Mouse (Mus musculus) heart, embryonic 13.5 days (tissue): ENCODE results near the gene Grap2. TPM values are rescaled to one million over a fixed set of nuclear protein-coding genes. Genes with fewer than 3 reads are reported as not detected.

Source experiments
- ATAC-seq: fragments of 200-750 bp; cut with Nextera tagmentation; 2 replicates; pipeline ENCODE4 v1.8.0; 2017; ENCODE audit warnings: moderate TSS enrichment; ENCODE audit not compliant: insufficient number of reproducible peaks, low FRiP score, low TSS enrichment; ENCODE audit errors: extremely low read depth
- H3K27ac ChIP-seq: fragments of 300-500 bp; sonication (generic); replicated peaks from 2 replicates; pipeline ENCODE4 v1.5.1; 2015; ENCODE audit warnings: moderate library complexity, mild to moderate bottlenecking, inconsistent platforms
- H3K27me3 ChIP-seq: fragments of 300-500 bp; sonication (generic); replicated peaks from 2 replicates; pipeline ENCODE4 v1.6.1; 2015; ENCODE audit warnings: mild to moderate bottlenecking, inconsistent platforms
- H3K36me3 ChIP-seq: fragments of 300-500 bp; sonication (generic); 2 replicates; pipeline ENCODE4 v1.6.1; 2015; ENCODE audit warnings: mild to moderate bottlenecking, inconsistent platforms
- H3K4me1 ChIP-seq: fragments of 300-500 bp; sonication (generic); 2 replicates; pipeline ENCODE4 v1.6.1; 2015; ENCODE audit warnings: inconsistent platforms
- H3K4me2 ChIP-seq: fragments of 300-500 bp; sonication (generic); 2 replicates; pipeline ENCODE4 v1.6.1; 2015; ENCODE audit warnings: inconsistent platforms, mild to moderate bottlenecking, moderate library complexity
- H3K4me3 ChIP-seq: fragments of 300-500 bp; sonication (generic); 2 replicates; pipeline ENCODE4 v1.5.1; 2015; ENCODE audit warnings: moderate library complexity, mild to moderate bottlenecking, inconsistent platforms
- H3K9ac ChIP-seq: fragments of 300-500 bp; sonication (generic); 2 replicates; pipeline ENCODE4 v1.6.1; 2015; ENCODE audit warnings: inconsistent platforms, mild to moderate bottlenecking, moderate library complexity
- H3K9me3 ChIP-seq: fragments of 300-500 bp; sonication (generic); 2 replicates; pipeline ENCODE4 v1.6.1; 2016; ENCODE audit warnings: inconsistent platforms
- whole genome bisulfite sequencing: fragments of 180-500 bp; shearing (Covaris S2); methylation state at CpG from one replicate; pipeline ENCODE4 v1.1.7; 2015; ENCODE audit warnings: mixed read lengths; 5-methylcytosine and 5-hydroxymethylcytosine counted together
- polyA plus RNA-seq: library from polyadenylated mRNA; unstranded; fragments of >200 nt; fragmentation: Nextera tagmentation; extraction: Ambion mirVana; gene quantifications from 2 replicates; pipeline ENCODE4 v1.2.1, GENCODE M21; 2015

The Grap2 gene
- polyA plus RNA-seq, 1 experiment from 2014 or later, result 8.8 TPM

- H3K27me3 ChIP-seq, result peaks cover 68% of the 10 kb centered on the region
- no peak overlapping the region for H3K4me3 ChIP-seq
- no peaks in the 10 kb centered on the region for H3K36me3 ChIP-seq
- H3K9me3 ChIP-seq, result no peaks in the 10 kb centered on the region
- no peak overlapping the region for H3K4me2 ChIP-seq
- H3K4me1 ChIP-seq, result peaks cover 18% of the 10 kb centered on the region
- H3K9ac ChIP-seq, result no peak overlapping the region
- WGBS, result 75% methylated on average over 4 of the region's 4 CpGs
- ATAC-seq, result no peak
- no peak overlapping the region for H3K27ac ChIP-seq
These were observed 101.1 kb downstream of the Grap2 start for GRCm38 (mm10) chr15:80673337-80674095.

GRCm38 (mm10) chr15:80674700-80675099 is 102.3 kb downstream of the Grap2 start:
- Histone ChIP-seq H3K4me1 (peaks cover 30% of the 10 kb centered on the region), H3K27me3 (peaks cover 61% of the 10 kb centered on the region), H3K4me2 (no peak overlapping the region), H3K27ac (no peak overlapping the region), H3K9ac (no peak overlapping the region), H3K9me3 (no peaks in the 10 kb centered on the region), H3K4me3 (no peak overlapping the region), H3K36me3 (no peaks in the 10 kb centered on the region)
- ATAC-seq, result no peak
- WGBS, result 75% methylated on average over 6 of the region's 6 CpGs

GRCm38 (mm10) chr15:80679515-80680215 is 107.3 kb downstream of the Grap2 start:
- Histone ChIP-seq H3K4me3 (no peak overlapping the region), H3K27me3 (peaks cover 29% of the 10 kb centered on the region), H3K36me3 (no peaks in the 10 kb centered on the region), H3K27ac (peak overlapping the region; percentile 65), H3K9me3 (no peaks in the 10 kb centered on the region), H3K4me2 (peak overlapping the region; percentile 26; the same call in 1 of the 2 replicates), H3K9ac (0 out of 2 replicates have a peak overlapping the region, but pooled peaks have one; percentile 50), H3K4me1 (peaks cover 50% of the 10 kb centered on the region)
- ATAC-seq, result no peak; the same call in 1 of the 2 replicates
- 45% methylated on average over 8 of the region's 8 CpGs for WGBS

GRCm38 (mm10) chr15:80680347-80681030 is 108.1 kb downstream of the Grap2 start:
- Histone ChIP-seq H3K27ac (peak overlapping the region; percentile 51), H3K36me3 (no peaks in the 10 kb centered on the region), H3K4me3 (no peak overlapping the region), H3K9me3 (no peaks in the 10 kb centered on the region), H3K9ac (no peak overlapping the region), H3K4me1 (peaks cover 55% of the 10 kb centered on the region), H3K27me3 (peaks cover 31% of the 10 kb centered on the region), H3K4me2 (peak overlapping the region; percentile 6; the same call in 1 of the 2 replicates)
- WGBS, result 25% methylated on average over 7 of the region's 7 CpGs
- ATAC-seq, result peak; percentile 17; the same call in 1 of the 2 replicates

- no peak overlapping the region for H3K4me3 ChIP-seq
- 70% methylated on average over 4 of the region's 4 CpGs for WGBS
- H3K36me3 ChIP-seq, result no peaks in the 10 kb centered on the region
- ATAC-seq, result no peak
- H3K27ac ChIP-seq, result peak overlapping the region; percentile 48; the same call in 1 of the 2 replicates
- H3K27me3 ChIP-seq, result peaks cover 33% of the 10 kb centered on the region
- peak overlapping the region; percentile 54; the same call in 1 of the 2 replicates for H3K9ac ChIP-seq
- H3K4me2 ChIP-seq, result no peak overlapping the region
- H3K9me3 ChIP-seq, result no peaks in the 10 kb centered on the region
- peaks cover 55% of the 10 kb centered on the region for H3K4me1 ChIP-seq
These were observed 109.1 kb downstream of the Grap2 start for GRCm38 (mm10) chr15:80681466-80681881.

- Histone ChIP-seq H3K9ac (no peak overlapping the region), H3K27me3 (peaks cover 34% of the 10 kb centered on the region), H3K27ac (no peak overlapping the region), H3K4me1 (peaks cover 55% of the 10 kb centered on the region), H3K36me3 (no peaks in the 10 kb centered on the region), H3K4me3 (no peak overlapping the region), H3K9me3 (no peaks in the 10 kb centered on the region), H3K4me2 (no peak overlapping the region)
- no peak for ATAC-seq
- WGBS, result 77% methylated on average over 8 of the region's 8 CpGs
These were observed 109.9 kb downstream of the Grap2 start for GRCm38 (mm10) chr15:80682343-80682742.

- 78% methylated on average over 6 of the region's 6 CpGs for WGBS
- no peaks in the 10 kb centered on the region for H3K36me3 ChIP-seq
- no peak overlapping the region for H3K9ac ChIP-seq
- H3K4me3 ChIP-seq, result no peak overlapping the region
- no peaks in the 10 kb centered on the region for H3K9me3 ChIP-seq
- H3K4me2 ChIP-seq, result no peak overlapping the region
- no peak for ATAC-seq
- peaks cover 55% of the 10 kb centered on the region for H3K4me1 ChIP-seq
- peaks cover 40% of the 10 kb centered on the region for H3K27me3 ChIP-seq
- H3K27ac ChIP-seq, result no peak overlapping the region
These were observed 110.8 kb downstream of the Grap2 start for GRCm38 (mm10) chr15:80683151-80683550.

GRCm38 (mm10) chr15:80683990-80684389 is 111.6 kb downstream of the Grap2 start:
- Histone ChIP-seq H3K4me2 (no peak overlapping the region), H3K9ac (no peak overlapping the region), H3K4me1 (peaks cover 51% of the 10 kb centered on the region), H3K36me3 (no peaks in the 10 kb centered on the region), H3K9me3 (no peaks in the 10 kb centered on the region), H3K27ac (no peak overlapping the region), H3K27me3 (peaks cover 48% of the 10 kb centered on the region), H3K4me3 (no peak overlapping the region)
- WGBS, result 63% methylated on average over 3 of the region's 3 CpGs
- no peak for ATAC-seq

- H3K27me3 ChIP-seq, result peaks cover 58% of the 10 kb centered on the region
- H3K36me3 ChIP-seq, result no peaks in the 10 kb centered on the region
- ATAC-seq, result no peak
- 39% methylated on average over 8 of the region's 8 CpGs for WGBS
- H3K27ac ChIP-seq, result no peak overlapping the region
- H3K4me3 ChIP-seq, result no peak overlapping the region
- H3K9me3 ChIP-seq, result no peaks in the 10 kb centered on the region
- H3K4me2 ChIP-seq, result no peak overlapping the region
- H3K4me1 ChIP-seq, result peaks cover 41% of the 10 kb centered on the region
- H3K9ac ChIP-seq, result no peak overlapping the region
These were observed 112.6 kb downstream of the Grap2 start for GRCm38 (mm10) chr15:80684786-80685602.

GRCm38 (mm10) chr15:80685603-80685895 is 113.2 kb downstream of the Grap2 start:
- Histone ChIP-seq H3K9ac (no peak overlapping the region), H3K36me3 (no peaks in the 10 kb centered on the region), H3K4me3 (no peak overlapping the region), H3K27ac (no peak overlapping the region), H3K4me2 (no peak overlapping the region), H3K4me1 (peaks cover 35% of the 10 kb centered on the region), H3K27me3 (peaks cover 63% of the 10 kb centered on the region), H3K9me3 (no peaks in the 10 kb centered on the region)
- 40% methylated on average over 7 of the region's 7 CpGs for WGBS
- no peak for ATAC-seq

- Histone ChIP-seq H3K36me3 (no peaks in the 10 kb centered on the region), H3K9ac (no peak overlapping the region), H3K27ac (no peak overlapping the region), H3K4me2 (no peak overlapping the region), H3K4me1 (peaks cover 14% of the 10 kb centered on the region), H3K9me3 (no peaks in the 10 kb centered on the region), H3K27me3 (peaks cover 85% of the 10 kb centered on the region), H3K4me3 (no peak overlapping the region)
- 35% methylated on average over 7 of the region's 7 CpGs for WGBS
- no peak for ATAC-seq
These were observed 116.1 kb downstream of the Grap2 start for GRCm38 (mm10) chr15:80688536-80688935.
